20 mouse cellular contexts compared by ENCODE assay signal in genomic region chr3:103515946-103516345, GRCm38 (mm10). TPM values are rescaled to one million over a fixed set of nuclear protein-coding genes. Genes with fewer than 3 reads are reported as not detected.
"Had no signal": no experiment of that assay in that cellular context is flagged by ENCODE, and none has a peak within 500 bp of the region (broad histone marks: within the 10 kb centered on the region; RNA-seq: fewer than 3 reads in every experiment).

No protein-coding gene starts in this region.

- ATAC-seq: hindbrain, embryonic 16.5 days; inflammation-experienced regulatory T-cells, adult 6 months; intestine, embryonic 15.5 days; intestine, postnatal 0 days had no signal

- DNase-seq: gastrocnemius, adult 2 months; gastrocnemius, postnatal 10 days; gastrocnemius, postnatal 25 days; heart, postnatal 10 days; heart, postnatal 4 days; kidney, adult 18-20 months; kidney, adult 8-10 months; kidney, postnatal 10 days; kidney, postnatal 25 days; kidney, postnatal 4 days; liver; liver, embryonic 13.5 days had no signal

RNA-seq across cellular contexts. Expression of gene Syt6, which starts 59.1 kb away (rescaled TPM):
- total RNA-seq: gastrocnemius, adult 2 months; gastrocnemius, postnatal 25 days; gastrocnemius, postnatal 4 days; granulocyte monocyte progenitor cell, adult 5-6 weeks; heart, adult 8-10 months; heart, postnatal 10 days; heart, postnatal 25 days; heart, postnatal 4 days had no signal
